Mouse (Mus musculus) stomach, postnatal 0 days (tissue): Measurements from ENCODE around the gene Rad51b.

Experiments used
- CTCF ChIP-seq: IDR thresholded peaks from 2 replicates; pipeline ENCODE4 v1.5.1; 2016; ENCODE audit warnings: antibody characterized with exemption, low read depth, mild to moderate bottlenecking, moderate library complexity
- EP300 ChIP-seq: optimal IDR thresholded peaks from 2 replicates; pipeline ENCODE3; 2016; ENCODE audit warnings: antibody characterized with exemption

DNA sequence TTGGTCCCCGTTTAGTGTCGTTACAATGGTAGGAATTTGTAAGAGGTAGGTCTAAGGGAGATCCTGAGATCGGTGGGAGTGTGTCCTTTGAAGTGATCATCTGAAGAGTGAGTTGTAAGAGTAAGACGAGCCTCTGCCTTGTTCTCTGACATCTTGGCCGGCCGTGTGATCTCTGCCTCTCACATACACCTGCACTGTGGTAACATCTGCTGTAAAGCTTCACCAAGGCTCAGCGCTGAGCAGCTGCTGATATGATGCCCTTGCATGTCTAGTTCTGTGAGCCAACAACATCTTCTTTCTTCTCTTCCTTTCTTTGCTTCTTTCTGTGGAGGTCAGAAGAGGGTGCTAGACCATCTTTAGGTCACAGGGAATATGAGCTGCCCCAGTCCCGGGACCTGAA lies 41.7 kb downstream of the Rad51b start:
- TF ChIP-seq EP300, result no peak
- no peak for TF ChIP-seq CTCF
